Mouse (Mus musculus) myocyte (in vitro differentiated cells): Measurements from ENCODE around the gene Ppp2r5b.

Source experiments
- CEBPB ChIP-seq: IDR thresholded peaks from 2 replicates; pipeline ENCODE4 v1.6.1; 2011; ENCODE audit warnings: mild to moderate bottlenecking, moderate library complexity; ENCODE audit not compliant: poor library complexity, insufficient read depth, severe bottlenecking
- MAX ChIP-seq: IDR thresholded peaks from one replicate; pipeline ENCODE4 v1.6.1; 2011; ENCODE audit warnings: low read depth, mild to moderate bottlenecking, control low read depth
- MYOD1 ChIP-seq, 3 experiments: IDR thresholded peaks; one replicate each; pipeline ENCODE4 v1.6.1; 2011; ENCODE audit warnings: control low read depth in 2 of 3, low read depth in 2 of 3, mild to moderate bottlenecking in 2 of 3, moderate library complexity in 1 of 3; ENCODE audit not compliant: insufficient read length in 2 of 3, control insufficient read depth in 1 of 3
- POLR2A ChIP-seq: IDR thresholded peaks from one replicate; pipeline ENCODE4 v1.6.1; 2011; ENCODE audit warnings: low read depth, mild to moderate bottlenecking, control low read depth, moderate library complexity; ENCODE audit not compliant: insufficient read length
- POLR2AphosphoS2 ChIP-seq: IDR thresholded peaks from one replicate; pipeline ENCODE4 v1.6.1; 2011; ENCODE audit warnings: low read depth, control low read depth; ENCODE audit not compliant: insufficient read length
- TCF12 ChIP-seq: IDR thresholded peaks from one replicate; pipeline ENCODE4 v1.6.1; 2011; ENCODE audit warnings: mild to moderate bottlenecking, control low read depth; ENCODE audit not compliant: poor library complexity, insufficient read depth, severe bottlenecking
- USF1 ChIP-seq: IDR thresholded peaks from one replicate; pipeline ENCODE4 v1.6.1; 2011; ENCODE audit warnings: low read depth, mild to moderate bottlenecking, control low read depth, moderate library complexity

DNA sequence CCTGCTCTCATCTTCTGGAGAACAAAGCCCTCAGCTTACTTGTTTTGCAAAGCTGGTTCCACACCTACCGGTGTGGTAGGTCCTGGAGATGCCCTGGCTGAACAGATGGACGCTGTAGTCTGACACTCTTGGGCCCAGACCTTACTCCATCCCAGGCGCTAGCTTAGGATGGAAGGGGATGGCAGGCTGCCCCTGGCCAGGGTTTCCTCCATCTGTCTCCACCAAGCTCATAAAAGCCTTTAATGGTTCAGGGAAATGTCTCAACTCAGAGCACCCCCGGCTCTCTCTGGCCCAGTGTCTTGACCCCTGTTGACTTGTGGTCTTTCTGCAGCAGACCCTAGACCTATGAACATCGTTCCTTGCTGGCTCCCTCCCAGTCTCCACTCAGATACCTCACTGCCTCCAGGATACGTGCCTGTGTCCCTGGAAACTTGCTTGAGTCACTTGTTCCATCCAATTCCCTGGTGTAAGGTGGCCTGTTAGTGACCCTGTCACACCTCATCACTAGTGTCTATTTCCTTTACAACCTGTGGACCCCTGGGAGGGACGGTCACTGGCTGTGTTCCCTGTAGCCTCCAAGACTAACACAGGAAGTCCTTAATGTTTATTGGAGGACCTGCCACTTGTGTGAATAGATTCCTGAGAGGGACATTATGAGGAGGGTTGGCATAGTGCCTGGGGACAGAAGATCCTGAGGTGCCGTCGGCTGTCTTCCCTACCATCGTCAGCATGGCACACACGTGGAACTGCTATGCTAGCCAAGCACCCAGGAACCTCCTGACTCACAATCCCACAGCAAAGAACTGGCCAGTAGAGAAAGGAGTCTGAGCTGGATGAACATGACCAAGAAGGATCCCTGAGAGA is 31.9 kb upstream of the Ppp2r5b start:
- TF ChIP-seq POLR2A (no peak), TCF12 (no peak), MYOD1 (IDR thresholded peaks at IDR 0.05; ENCODE audit: control insufficient read depth in 1 of 3, insufficient read length in 2 of 3, low read depth in 2 of 3) (no peak), CEBPB (no peak), POLR2AphosphoS2 (no peak), MAX (no peak), USF1 (no peak)
